Mouse (Mus musculus) testis, adult 2 months (tissue): ENCODE measurements around the gene Lingo3. TPM values are rescaled to one million over a fixed set of nuclear protein-coding genes. Genes with fewer than 3 reads are reported as not detected.

Experiments used
- H3K27ac ChIP-seq: fragments of 200-500 bp; 2 replicates; pipeline ENCODE4 v1.5.1; 2012; ENCODE audit warnings: low read depth, low read length; ENCODE audit not compliant: control insufficient read depth, insufficient read depth
- H3K27me3 ChIP-seq: fragments of 200-500 bp; 2 replicates; pipeline ENCODE4 v1.6.1; 2012; ENCODE audit warnings: mild to moderate bottlenecking, low read length, moderate library complexity; ENCODE audit not compliant: control insufficient read depth, insufficient read depth
- H3K36me3 ChIP-seq: fragments of 200-500 bp; 2 replicates; pipeline ENCODE4 v1.6.1; 2012; ENCODE audit warnings: mild to moderate bottlenecking, low read length; ENCODE audit not compliant: control insufficient read depth, insufficient read depth
- H3K4me1 ChIP-seq: fragments of 200-500 bp; 2 replicates; pipeline ENCODE4 v1.6.1; 2012; ENCODE audit warnings: low read length; ENCODE audit not compliant: control insufficient read depth, insufficient read depth
- H3K4me3 ChIP-seq: fragments of 200-500 bp; 2 replicates; pipeline ENCODE4 v1.5.1; 2012; ENCODE audit warnings: low read depth, mild to moderate bottlenecking, low read length, moderate library complexity, mixed read lengths; ENCODE audit not compliant: control insufficient read depth
- CTCF ChIP-seq: fragments of 200-500 bp; IDR thresholded peaks from 2 replicates; pipeline ENCODE4 v1.5.1; 2012; ENCODE audit warnings: low read depth, mild to moderate bottlenecking, inconsistent platforms, low read length, moderate library complexity; ENCODE audit not compliant: control insufficient read depth, insufficient read depth, insufficient replicate concordance
- POLR2A ChIP-seq: fragments of 200-500 bp; IDR thresholded peaks from 2 replicates; pipeline ENCODE4 v1.6.1; 2012; ENCODE audit warnings: low read depth, mild to moderate bottlenecking, inconsistent platforms, low read length, moderate library complexity; ENCODE audit not compliant: control insufficient read depth
- polyA plus RNA-seq: library from polyadenylated mRNA; depleted of rRNA; stranded (reverse); fragments of >200 nt; gene quantifications from 2 replicates; pipeline ENCODE4 v1.2.3, GENCODE M21; 2012

Gene Lingo3
- polyA plus RNA-seq, 1 experiment, result 0.16 TPM

GRCm38 (mm10) chr10:80856908-80857307 lies 13.1 kb upstream of the Lingo3 start:
- no peak overlapping the region for H3K27ac ChIP-seq
- peaks cover 2% of the 10 kb centered on the region for H3K4me1 ChIP-seq
- no peaks in the 10 kb centered on the region for H3K27me3 ChIP-seq
- peak overlapping the region; percentile 26 for H3K4me3 ChIP-seq
- TF ChIP-seq POLR2A (no peak), CTCF (no peak)
- H3K36me3 ChIP-seq, result no peaks in the 10 kb centered on the region; the same call in none of the 2 replicates

- H3K27ac ChIP-seq, result no peak overlapping the region
- H3K27me3 ChIP-seq, result no peaks in the 10 kb centered on the region
- H3K4me1 ChIP-seq, result peaks cover 2% of the 10 kb centered on the region
- TF ChIP-seq CTCF (no peak), POLR2A (no peak)
- no peaks in the 10 kb centered on the region; the same call in none of the 2 replicates for H3K36me3 ChIP-seq
- H3K4me3 ChIP-seq, result peak overlapping the region; percentile 81
These were observed 12.4 kb upstream of the Lingo3 start for GRCm38 (mm10) chr10:80856267-80856666.

- Histone ChIP-seq H3K36me3 (no peaks in the 10 kb centered on the region; the same call in none of the 2 replicates), H3K4me1 (peaks cover 2% of the 10 kb centered on the region), H3K27ac (no peak overlapping the region), H3K27me3 (no peaks in the 10 kb centered on the region), H3K4me3 (peak overlapping the region; percentile 81)
- TF ChIP-seq CTCF, result no peak
These were observed 11.9 kb upstream of the Lingo3 start for GRCm38 (mm10) chr10:80855749-80856073.

GRCm38 (mm10) chr10:80854913-80855748 lies 11.3 kb upstream of the Lingo3 start, which contains the start of the genes Lsm7 and Sppl2b:
TSS of gene Lsm7 (minus strand) at chr10:80855209.
TSS of gene Sppl2b (plus strand) at chr10:80855275.
- Histone ChIP-seq H3K4me1 (peaks cover 2% of the 10 kb centered on the region), H3K27ac (peak within 1 kb of the TSS; percentile 34)

GRCm38 (mm10) chr10:80848571-80848970 lies 4.7 kb upstream of the Lingo3 start:
- H3K27me3 ChIP-seq, result no peaks in the 10 kb centered on the region
- H3K4me1 ChIP-seq, result peaks cover 7% of the 10 kb centered on the region
- H3K27ac ChIP-seq, result no peak overlapping the region
- no peak for TF ChIP-seq CTCF
- no peak for TF ChIP-seq POLR2A
- no peaks in the 10 kb centered on the region; the same call in none of the 2 replicates for H3K36me3 ChIP-seq
- no peak overlapping the region for H3K4me3 ChIP-seq

More at GRCm38 (mm10) chr10:80854913-80855748, 11.3 kb upstream of the Lingo3 start, which contains the start of the genes Lsm7 and Sppl2b:
- Histone ChIP-seq H3K36me3 (no peaks in the 10 kb centered on the region; the same call in none of the 2 replicates), H3K27me3 (no peaks in the 10 kb centered on the region), H3K4me3 (peak within 1 kb of the TSS; percentile 81)
- TF ChIP-seq POLR2A, result peak; percentile 88
- TF ChIP-seq CTCF, result no peak

- Histone ChIP-seq H3K27ac (no peak overlapping the region), H3K27me3 (no peaks in the 10 kb centered on the region), H3K36me3 (no peaks in the 10 kb centered on the region), H3K4me3 (no peak overlapping the region), H3K4me1 (peaks cover 10% of the 10 kb centered on the region)
- TF ChIP-seq CTCF (no peak), POLR2A (no peak)
These were observed 1.9 kb upstream of the Lingo3 start for GRCm38 (mm10) chr10:80845732-80846131.

GRCm38 (mm10) chr10:80845055-80845693 lies 1.3 kb upstream of the Lingo3 start:
- H3K4me1 ChIP-seq, result peaks cover 10% of the 10 kb centered on the region
- TF ChIP-seq CTCF (no peak), POLR2A (no peak)
- no peaks in the 10 kb centered on the region for H3K36me3 ChIP-seq
- no peak overlapping the region for H3K27ac ChIP-seq
- no peaks in the 10 kb centered on the region for H3K27me3 ChIP-seq
- no peak overlapping the region for H3K4me3 ChIP-seq
